Mouse (Mus musculus) Patski (cell line): ENCODE results near the gene Emp3. TPM values are rescaled to one million over a fixed set of nuclear protein-coding genes. Genes with fewer than 3 reads are reported as not detected.
A peak's percentile ranks its signal among the peaks of the same experiment; 100 is the strongest.
"Not testable (repeated sequence)": the region's sequence is repeated elsewhere in the genome, so short reads cannot be mapped to it uniquely, and the experiment has no call there.

Experiments used
- ATAC-seq: fragments of 100-300 bp; one replicate; pipeline ENCODE4 v1.8.0; 2021
- CTCF ChIA-PET: fragments of 350-600 bp; sonication (Branson Sonifier 250); formaldehyde crosslinking; loops from one replicate; lab custom pipeline; 2022; ENCODE audit warnings: inconsistent platforms; lab: Charles Lee
- POLR2A ChIA-PET: fragments of 350-600 bp; sonication (Branson Sonifier 250); formaldehyde crosslinking; loops from one replicate; lab custom pipeline; 2022; ENCODE audit warnings: antibody characterized with exemption, inconsistent platforms; lab: Charles Lee
- DNase-seq: peaks from one replicate; pipeline ENCODE4 v3.0.0-alpha.2; 2011; ENCODE audit warnings: low read depth, low spot score
- H3K27me3 ChIP-seq: fragments of 371-371 bp; one replicate; pipeline ENCODE4 v1.5.1; 2021
- CTCF ChIP-seq: fragments of 100-300 bp; IDR thresholded peaks from one replicate; pipeline ENCODE4 v1.5.1; 2021
- in situ Hi-C: fragments of 300-500 bp; cut with MboI; formaldehyde crosslinking; loops from 3 replicates; pipeline ENCODE4 v1.11.1; 2018; ENCODE audit warnings: low pct_unique_long_range_greater_than_20kb, mixed read lengths
- polyA plus RNA-seq: library from polyadenylated mRNA; unstranded; gene quantifications from one replicate; pipeline ENCODE4 v1.2.3, GENCODE M21; 2021

Emp3 gene
- polyA plus RNA-seq, 1 experiment from 2014 or later = 26.7 TPM

DNA sequence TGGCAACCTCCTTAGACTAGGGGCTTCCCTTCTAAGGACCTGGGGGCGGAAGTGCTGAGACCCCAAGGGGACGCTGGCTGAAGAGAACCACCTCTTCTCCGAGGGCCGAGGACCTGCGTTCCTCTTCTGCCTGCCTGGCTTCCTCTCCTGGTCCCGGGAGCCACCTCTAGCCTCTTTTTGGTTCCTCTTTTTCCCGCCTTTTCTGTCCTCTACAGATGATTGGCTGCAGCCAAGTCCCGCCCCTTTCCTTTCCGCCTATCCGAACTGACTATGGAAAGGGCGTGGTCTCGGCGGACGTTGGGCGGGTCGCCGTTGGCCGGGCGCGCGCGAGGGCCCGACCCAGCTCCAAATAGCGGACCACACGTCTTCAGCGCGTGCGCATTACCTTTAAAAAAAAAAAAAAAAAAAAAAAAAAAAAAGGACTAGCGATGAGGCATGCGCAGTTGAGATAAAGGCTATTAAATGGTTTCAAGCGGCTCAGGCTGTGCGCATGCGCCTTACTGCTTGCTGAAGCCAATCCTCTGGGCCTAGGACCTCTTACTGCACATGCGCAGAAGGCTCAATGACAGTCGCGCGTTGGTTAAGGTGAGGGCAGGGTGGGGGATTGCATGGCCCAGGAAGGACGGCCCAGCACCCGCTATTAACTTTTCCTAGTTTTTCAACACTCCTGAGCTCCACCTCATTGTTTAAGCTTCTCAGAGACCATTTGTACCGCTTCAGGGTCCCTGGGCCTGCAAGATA, 24.5 kb downstream of the Emp3 start, which contains the start of the genes Syngr4 and Tmem143:
Gene Syngr4, minus strand, starts transcription at position 198 of the 741 bp plus-strand sequence.
Gene Tmem143, plus strand, starts transcription at position 425 of the 741 bp plus-strand sequence.
- no peaks in the 10 kb centered on the region for H3K27me3 ChIP-seq
- no peak for TF ChIP-seq CTCF
- ATAC-seq (peak; percentile 79), DNase-seq (peak; percentile 98)
- in situ Hi-C loops = no loop called here
- ChIA-PET CTCF (no interaction called here), POLR2A (interaction anchor here (0.6 to 1.0 kb wide), 5 partner anchors 10 to 1075 kb away, joined by 3 to 4 read pairs (median 3); partner anchors contain the start of gene Sphk2)

DNA sequence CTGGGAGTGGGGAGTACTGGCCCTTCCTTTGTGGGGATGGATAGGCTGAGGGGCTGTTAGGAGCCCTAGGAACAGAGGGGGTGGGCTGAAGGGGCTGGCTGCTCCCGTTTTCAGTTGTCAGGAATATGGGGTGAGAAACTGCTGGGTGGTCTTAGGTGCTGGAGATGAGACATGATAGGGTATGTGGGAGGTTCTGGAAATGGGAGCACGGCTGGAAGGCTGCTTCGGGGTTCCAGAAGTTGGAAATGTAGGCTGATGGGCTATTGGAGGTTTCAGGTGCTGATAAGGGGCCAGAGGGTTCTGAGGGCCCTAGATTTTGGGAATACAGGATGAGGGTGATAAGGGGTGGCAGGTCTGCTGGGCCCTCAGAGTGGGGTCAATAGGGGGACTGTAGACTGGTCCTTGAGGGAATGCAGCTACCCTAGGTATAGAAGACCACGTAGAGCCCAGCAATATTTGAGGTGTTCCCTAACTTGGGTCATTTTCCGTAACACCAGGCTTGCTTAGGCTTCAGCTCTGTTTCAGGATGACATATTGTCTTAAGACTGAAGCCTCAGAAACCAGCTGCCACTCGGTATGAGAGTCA, 25.2 kb downstream of the Emp3 start:
- in situ Hi-C loops = no loop called here
- ATAC-seq = no peak
- no peak for TF ChIP-seq CTCF
- ChIA-PET CTCF (no interaction called here), POLR2A (interaction anchor here (0.6 to 1.0 kb wide), 4 partner anchors 9 to 1074 kb away, joined by 3 to 4 read pairs (median 4); no protein-coding TSS in a partner anchor)
- H3K27me3 ChIP-seq = no peaks in the 10 kb centered on the region
- DNase-seq = no peak

DNA sequence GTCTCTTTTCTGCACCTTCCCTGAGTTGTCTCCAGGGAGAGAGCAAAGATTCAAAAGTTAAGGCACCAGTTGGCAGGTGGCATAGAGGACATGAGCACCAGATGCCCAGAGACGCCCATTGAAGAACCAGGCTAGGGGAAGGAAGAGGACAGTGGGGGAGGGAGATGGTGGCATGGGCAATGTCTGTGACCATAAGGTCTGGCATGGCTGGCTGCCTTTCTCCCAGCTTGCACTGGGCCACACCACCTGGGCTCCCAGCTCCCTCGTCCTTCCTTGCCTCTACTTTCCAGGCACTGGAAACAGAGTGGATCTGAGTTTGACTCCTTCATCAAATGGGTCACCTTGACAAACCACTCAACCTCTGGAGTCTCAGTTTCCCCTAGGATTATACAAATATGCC, 28.6 kb downstream of the Emp3 start:
- no peaks in the 10 kb centered on the region for H3K27me3 ChIP-seq
- in situ Hi-C loops = no loop called here
- no peak for ATAC-seq
- no peak for TF ChIP-seq CTCF
- DNase-seq = no peak
- ChIA-PET CTCF (no interaction called here), POLR2A (no interaction called here)

DNA sequence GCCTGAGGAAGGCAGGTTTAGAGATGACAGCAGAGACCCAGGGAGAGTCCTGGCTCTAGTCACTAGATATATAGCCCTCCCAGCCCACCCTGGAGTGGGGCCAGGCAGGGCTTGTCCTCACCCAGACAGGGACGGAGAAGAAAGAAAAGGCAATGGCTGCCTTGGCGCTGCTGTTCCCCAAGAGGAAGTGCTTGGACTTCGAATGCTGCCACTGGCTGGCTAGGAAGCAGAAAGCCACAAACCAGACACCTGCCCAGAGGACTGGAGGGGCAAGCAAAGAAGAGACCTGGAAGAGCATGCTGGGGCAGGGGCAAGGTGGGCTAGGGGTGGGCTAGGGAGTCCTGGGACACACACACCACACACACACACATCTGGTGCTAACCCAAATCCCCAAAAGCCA, 34.0 kb downstream of the Emp3 start:
- in situ Hi-C loops = no loop called here
- CTCF ChIA-PET = interaction anchor here (1.4 to 1.9 kb wide), 2 partner anchors 10 to 15 kb away, joined by 3 to 8 read pairs; partner anchors contain the start of gene Kdelr1
- no peak for TF ChIP-seq CTCF
- ATAC-seq = no peak
- no peak for DNase-seq
- no peaks in the 10 kb centered on the region for H3K27me3 ChIP-seq
- POLR2A ChIA-PET = interaction anchor here (0.7 kb wide), 1 partner anchor 9 kb away, joined by 3 read pairs; the partner anchor contains the start of genes Syngr4 and Tmem143

DNA sequence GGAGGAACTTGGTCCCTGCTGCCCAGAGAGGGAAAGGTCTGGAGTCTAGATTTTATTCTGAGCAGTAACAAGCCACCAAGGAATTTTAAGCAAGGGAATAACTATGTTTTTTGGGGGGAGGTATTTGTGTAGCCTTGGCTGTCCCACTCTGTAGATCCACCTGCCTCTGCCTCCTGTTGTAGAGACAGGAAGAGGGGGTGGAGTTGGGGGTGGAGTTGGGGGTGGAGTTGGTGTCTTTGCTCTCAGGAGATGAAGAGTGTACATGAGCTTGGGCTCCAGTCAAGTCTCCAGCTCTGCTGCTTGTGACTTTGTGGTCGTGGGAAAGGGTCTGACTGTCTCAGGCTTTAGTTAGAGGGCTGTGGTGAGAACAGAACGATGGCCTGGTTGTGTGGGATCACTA, 40.2 kb downstream of the Emp3 start:
- CTCF ChIA-PET = no interaction called here
- ATAC-seq = no peak
- POLR2A ChIA-PET = no interaction called here
- no peaks in the 10 kb centered on the region for H3K27me3 ChIP-seq
- no peak for TF ChIP-seq CTCF
- in situ Hi-C loops = no loop called here
- no peak for DNase-seq

DNA sequence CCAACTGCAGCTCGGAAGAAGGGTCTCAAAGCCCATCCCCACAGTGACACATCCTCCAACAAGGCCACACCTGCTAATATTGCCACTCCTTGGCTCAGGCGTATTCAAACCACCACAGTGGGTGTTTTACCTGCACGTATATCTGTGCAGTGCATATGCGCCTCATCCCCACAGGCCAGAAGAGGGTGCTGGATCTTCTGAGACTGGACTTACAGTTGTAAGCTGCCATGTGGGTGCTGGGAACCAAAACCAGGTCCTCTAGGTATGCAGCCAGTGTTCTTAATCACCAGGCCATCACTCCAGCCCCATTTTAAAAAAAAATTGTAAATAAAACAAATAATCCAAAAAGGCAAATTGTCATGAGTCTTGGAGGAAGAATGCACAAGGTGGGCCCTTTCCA, 40.7 kb downstream of the Emp3 start:
- CTCF ChIA-PET = no interaction called here
- in situ Hi-C loops = no loop called here
- no peak for TF ChIP-seq CTCF
- H3K27me3 ChIP-seq = no peaks in the 10 kb centered on the region
- POLR2A ChIA-PET = no interaction called here
- ATAC-seq (no peak), DNase-seq (no peak)

DNA sequence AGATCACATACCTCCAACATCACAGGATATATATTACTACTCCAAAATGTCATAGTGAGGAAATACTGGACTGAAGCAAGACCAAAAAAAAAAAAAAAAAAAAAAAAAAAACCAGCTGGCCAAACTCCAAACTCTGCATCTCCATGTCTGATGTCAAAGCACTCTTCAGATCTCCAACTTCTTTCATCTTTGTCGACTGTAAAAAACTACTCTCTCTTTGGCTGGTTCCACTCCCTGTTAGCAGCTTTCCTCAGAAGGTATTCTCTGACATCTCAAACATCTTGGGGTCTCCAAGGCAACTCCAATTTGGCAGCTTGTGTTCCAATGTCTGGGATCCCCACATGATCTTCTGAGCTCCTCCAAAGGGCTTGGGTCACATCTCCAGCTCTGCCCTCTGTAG, 42.9 kb downstream of the Emp3 start, which contains the start of gene Grin2d:
Gene Grin2d, minus strand, starts transcription at position 101 of the 400 bp plus-strand sequence.
- H3K27me3 ChIP-seq, DNase-seq, in situ Hi-C loops, POLR2A ChIA-PET, ATAC-seq: not testable (repeated sequence)
- CTCF ChIA-PET = interaction anchor here (1.3 kb wide), 1 partner anchor 51 kb away, joined by 7 read pairs; no protein-coding TSS in a partner anchor

DNA sequence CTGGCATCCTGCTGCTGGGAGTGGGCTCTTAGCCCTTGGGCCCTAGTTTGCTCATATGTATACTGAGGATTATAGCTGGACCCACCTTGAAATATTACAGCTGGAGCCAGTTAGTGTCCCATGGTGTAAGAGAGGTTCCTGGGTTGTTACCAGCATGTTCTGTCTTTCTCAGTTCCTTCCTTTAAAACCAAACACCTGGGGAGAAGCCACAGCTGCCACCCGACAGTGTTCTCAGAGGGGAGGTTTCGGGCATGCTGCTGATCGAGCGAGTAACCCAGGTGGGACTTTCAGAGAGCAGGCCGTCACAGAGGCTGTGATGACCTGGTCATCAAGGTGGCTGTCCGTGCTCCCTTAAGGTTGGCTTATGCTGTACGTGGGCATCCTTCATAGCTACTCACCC, 44.3 kb downstream of the Emp3 start:
- POLR2A ChIA-PET = no interaction called here
- in situ Hi-C loops = no loop called here
- ATAC-seq = no peak
- H3K27me3 ChIP-seq = no peaks in the 10 kb centered on the region
- no peak for TF ChIP-seq CTCF
- no peak for DNase-seq
- CTCF ChIA-PET = interaction anchor here (1.1 kb wide), 1 partner anchor 11 kb away, joined by 3 read pairs; no protein-coding TSS in a partner anchor

DNA sequence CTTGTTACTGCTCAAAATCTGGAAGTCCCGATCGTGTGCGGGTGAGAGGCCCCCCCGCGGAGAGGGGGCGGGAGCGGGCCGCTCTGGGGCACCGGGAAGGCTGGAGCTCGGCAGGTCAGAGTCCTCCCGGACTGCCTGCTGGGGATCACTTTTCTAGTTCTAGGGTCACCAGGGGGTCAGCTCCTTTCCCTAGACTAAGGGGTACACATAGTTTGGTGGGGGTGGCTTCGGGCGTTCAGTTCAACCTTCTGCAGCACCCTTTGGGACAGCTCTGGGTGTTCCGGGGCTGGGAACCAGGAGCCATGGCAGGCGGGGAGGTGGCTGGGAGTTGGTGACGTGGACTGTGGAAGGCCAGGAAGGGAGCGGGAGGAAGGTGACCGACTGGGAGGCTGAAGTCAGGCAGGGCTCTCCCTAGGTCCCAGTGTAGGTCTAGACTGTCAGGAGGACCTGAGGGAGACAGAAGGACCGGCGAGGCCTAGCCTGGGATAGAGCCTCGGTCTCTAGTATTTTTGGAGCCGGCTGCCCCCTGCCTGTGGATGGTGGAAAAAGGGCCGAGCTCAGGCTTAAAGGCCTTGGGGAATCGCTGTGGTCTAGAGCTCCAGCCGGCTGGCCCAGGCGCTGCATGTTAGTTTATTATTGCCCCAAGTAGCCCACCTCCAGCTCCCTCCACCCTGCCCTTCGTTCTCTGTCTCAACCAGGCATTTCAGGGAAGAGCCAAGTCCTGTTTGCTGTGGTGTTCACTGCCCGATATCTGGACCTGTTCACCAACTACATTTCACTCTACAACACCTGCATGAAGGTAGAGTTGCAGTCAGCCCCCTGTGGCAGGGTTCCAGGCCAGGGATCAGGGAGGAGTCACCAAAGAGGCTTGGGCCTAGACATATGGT, 47.9 kb downstream of the Emp3 start:
- ATAC-seq (peak; percentile 46), DNase-seq (peak; percentile 27)
- peaks cover 5% of the 10 kb centered on the region for H3K27me3 ChIP-seq
- TF ChIP-seq CTCF = no peak
- ChIA-PET CTCF (interaction anchor here (0.7 to 2.0 kb wide), 17 partner anchors 10 to 136 kb away, joined by 3 to 10 read pairs (median 4); no protein-coding TSS in a partner anchor), POLR2A (interaction anchor here (0.7 to 1.7 kb wide), 9 partner anchors 11 to 140 kb away, joined by 3 to 6 read pairs (median 5); partner anchors contain the start of gene Cyth2)
- in situ Hi-C loops = loop anchor here (5.0 to 25.0 kb wide), 2 partner anchors 54 to 139 kb away; no protein-coding TSS in a partner anchor
